Mouse (Mus musculus): ENCODE data around the gene Esd. TPM values are rescaled to one million over a fixed set of nuclear protein-coding genes. Genes with fewer than 3 reads are reported as not detected.

Esd gene
- total RNA-seq, 2 experiments from 2014 or later, result 209 to 221 TPM

- ATAC-seq (replicated peaks; ENCODE audit: poor library complexity), result no peak
Measured at GRCm38 (mm10) chr14:74792793-74793192, 60.7 kb downstream of the Esd start.

DNA sequence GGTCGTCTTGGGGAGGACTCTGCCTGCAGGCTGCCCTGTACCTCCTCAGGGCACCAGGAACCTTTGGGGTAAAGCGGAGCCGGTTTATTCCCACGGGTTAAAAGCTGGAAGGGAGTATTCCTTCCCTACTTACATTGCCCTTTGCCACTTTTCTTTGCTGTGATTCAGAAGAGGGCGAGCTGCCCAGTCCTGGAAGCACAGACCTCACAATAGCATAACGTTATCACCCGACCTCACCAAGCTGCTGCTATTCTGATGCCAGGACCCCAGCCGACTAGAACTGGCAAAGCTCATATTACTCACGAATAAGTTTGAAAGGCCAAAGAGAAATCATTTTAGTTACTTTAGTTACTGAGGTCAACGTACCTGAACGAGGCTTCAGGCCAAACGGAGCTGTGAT, 62.8 kb downstream of the Esd start:
- no peak for ATAC-seq (replicated peaks; ENCODE audit: poor library complexity)

- ATAC-seq (replicated peaks; ENCODE audit: poor library complexity), result peak; percentile 90
Measured at GRCm38 (mm10) chr14:74797386-74798062, 65.4 kb downstream of the Esd start.

GRCm38 (mm10) chr14:74798063-74798890, 66.2 kb downstream of the Esd start:
- ATAC-seq (replicated peaks; ENCODE audit: poor library complexity), result no peak

Other genes with a start within 250 kb of the Esd start
- gene Htr2a, start 91.5 kb upstream of the Esd start, total RNA-seq (2015), result 0.93 and 1.2 TPM in 2 replicates
- 0.51 and 0.54 TPM in 2 replicates for gene Htr2a, start 91.5 kb upstream of the Esd start, total RNA-seq (2017)
- gene Lrch1, start 215.6 kb downstream of the Esd start, total RNA-seq (2015), result 12.1 and 14.3 TPM in 2 replicates
- gene Lrch1, start 215.6 kb downstream of the Esd start, total RNA-seq (2017), result 9.3 and 11.3 TPM in 2 replicates